ENCODE assay signal across 27 mouse cellular contexts in the genomic region with DNA sequence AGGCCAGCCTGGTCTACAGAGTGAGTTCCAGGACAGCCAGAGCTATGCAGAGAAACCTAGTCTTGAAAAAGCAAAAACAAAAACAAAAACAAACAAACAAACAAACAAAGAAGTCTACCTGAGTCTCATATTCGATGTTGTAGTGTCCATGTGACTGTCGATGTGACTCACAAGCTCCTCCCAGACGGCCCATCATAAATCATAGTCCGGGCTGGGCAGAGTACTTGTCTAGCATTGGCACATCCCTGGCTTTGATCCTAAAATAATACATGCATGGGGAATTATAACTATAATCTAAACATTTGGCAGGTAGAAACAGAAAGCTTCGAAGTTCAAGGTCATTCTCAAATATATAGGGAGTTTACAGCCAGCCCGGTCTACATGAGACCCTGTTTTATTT. TPM values are rescaled to one million over a fixed set of nuclear protein-coding genes. Genes with fewer than 3 reads are reported as not detected.
"Had no signal": no experiment of that assay in that cellular context is flagged by ENCODE, and none has a peak within 500 bp of the region (broad histone marks: within the 10 kb centered on the region; RNA-seq: fewer than 3 reads in every experiment).

No protein-coding gene starts in this region.

- H3K36me3 ChIP-seq: embryonic facial prominence, embryonic 10.5 days; embryonic facial prominence, embryonic 12.5 days; embryonic facial prominence, embryonic 13.5 days; embryonic facial prominence, embryonic 15.5 days; forebrain, embryonic 10.5 days; forebrain, embryonic 12.5 days; forebrain, embryonic 15.5 days had no signal

- H3K4me1 ChIP-seq: embryonic facial prominence, embryonic 12.5 days; embryonic facial prominence, embryonic 13.5 days; embryonic facial prominence, embryonic 15.5 days; forebrain, embryonic 15.5 days had no signal

- ATAC-seq: forebrain, embryonic 13.5 days; forebrain, embryonic 14.5 days; forebrain, embryonic 15.5 days; forebrain, embryonic 16.5 days; forebrain, postnatal 0 days had no signal

- H3K9me3 ChIP-seq: embryonic facial prominence, embryonic 10.5 days; embryonic facial prominence, embryonic 12.5 days; embryonic facial prominence, embryonic 13.5 days; embryonic facial prominence, embryonic 15.5 days; forebrain, embryonic 10.5 days; forebrain, embryonic 12.5 days; forebrain, embryonic 13.5 days; forebrain, embryonic 15.5 days had no signal

- H3K9ac ChIP-seq: embryonic facial prominence, embryonic 12.5 days; embryonic facial prominence, embryonic 13.5 days; embryonic facial prominence, embryonic 15.5 days; forebrain, embryonic 12.5 days; forebrain, embryonic 13.5 days; forebrain, embryonic 15.5 days; forebrain, postnatal 0 days had no signal

- H3K27ac ChIP-seq: embryonic facial prominence, embryonic 10.5 days; embryonic facial prominence, embryonic 12.5 days; embryonic facial prominence, embryonic 13.5 days; embryonic facial prominence, embryonic 15.5 days; forebrain, embryonic 10.5 days; forebrain, embryonic 12.5 days; forebrain, embryonic 13.5 days; forebrain, embryonic 15.5 days; gastrocnemius, adult 2 months; heart, adult 2 months had no signal

- DNase-seq: cerebellum, adult 8-10 months; cerebellum, adult 9-10 months; cerebellum, adult 9-11 months; cerebellum, postnatal 10 days; cerebellum, postnatal 14 days; cerebellum, postnatal 25 days; cerebellum, postnatal 36 days; embryo, embryonic 11 days; forebrain, postnatal 0 days; gastrocnemius, adult 2 months; gastrocnemius, postnatal 10 days; gastrocnemius, postnatal 14 days; gastrocnemius, postnatal 25 days; gastrocnemius, postnatal 36 days; heart, adult 18-20 months; heart, adult 2 months had no signal

- H3K4me3 ChIP-seq: embryonic facial prominence, embryonic 10.5 days; embryonic facial prominence, embryonic 12.5 days; embryonic facial prominence, embryonic 13.5 days; embryonic facial prominence, embryonic 15.5 days; erythroblast, embryonic 14.5 days; forebrain, embryonic 10.5 days; forebrain, embryonic 12.5 days; forebrain, embryonic 13.5 days; forebrain, embryonic 15.5 days; gastrocnemius, adult 2 months; heart, adult 2 months had no signal

- H3K27me3 ChIP-seq: embryonic facial prominence, embryonic 12.5 days; embryonic facial prominence, embryonic 13.5 days; embryonic facial prominence, embryonic 15.5 days; forebrain, embryonic 12.5 days; forebrain, embryonic 13.5 days; forebrain, embryonic 15.5 days had no signal

- H3K4me2 ChIP-seq: embryonic facial prominence, embryonic 12.5 days; embryonic facial prominence, embryonic 13.5 days; embryonic facial prominence, embryonic 15.5 days; forebrain, embryonic 12.5 days; forebrain, embryonic 13.5 days; forebrain, embryonic 15.5 days had no signal

RNA-seq across cellular contexts. Expression of a gene that starts 28.1 kb away (rescaled TPM):
- polyA plus RNA-seq: erythroblast, embryonic 14.5 days had no signal
